In the genomic region with DNA sequence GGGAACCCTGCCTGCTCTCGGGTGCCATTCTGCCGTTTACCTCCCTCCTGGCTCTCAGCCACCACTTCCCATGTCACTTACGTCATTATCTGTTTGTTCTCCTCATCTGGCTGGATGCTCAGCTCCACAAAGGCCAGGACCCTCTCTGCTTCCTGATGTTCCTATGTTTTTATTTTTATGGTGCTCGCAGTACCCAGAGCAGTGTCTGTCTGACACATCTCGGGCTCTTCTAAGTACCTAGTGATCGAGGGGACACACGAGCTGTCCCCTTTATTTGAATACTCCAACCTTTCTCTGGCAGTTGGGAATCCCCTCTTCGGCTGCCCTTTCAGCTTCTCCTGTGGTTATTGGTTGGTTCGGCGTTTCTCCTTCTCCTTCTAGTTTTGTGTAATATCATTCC, we compare ENCODE assay signal across 43 mouse cellular contexts. TPM values are rescaled to one million over a fixed set of nuclear protein-coding genes. Genes with fewer than 3 reads are reported as not detected.
"Had no signal": no experiment of that assay in that cellular context is flagged by ENCODE, and none has a peak within 500 bp of the region (broad histone marks: within the 10 kb centered on the region; RNA-seq: fewer than 3 reads in every experiment).

No protein-coding gene starts in this region.

- DNase-seq: gastrocnemius, postnatal 14 days; gastrocnemius, postnatal 36 days; heart, adult 11 months; heart, adult 2 months; heart, postnatal 4 days; kidney, adult 11 months; kidney, adult 2 months; kidney, adult 9 months; kidney, postnatal 14 days; kidney, postnatal 36 days; layer of hippocampus, adult 9-11 months; layer of hippocampus, postnatal 36 days; left cerebral cortex, postnatal 4 days had no signal

- H3K27me3 ChIP-seq: heart, embryonic 15.5 days; hindbrain, embryonic 12.5 days; limb, embryonic 13.5 days; liver, embryonic 12.5 days had no signal

- H3K4me3 ChIP-seq: heart, adult 2 months; heart, embryonic 13.5 days; heart, embryonic 15.5 days; hindbrain, embryonic 10.5 days; hindbrain, embryonic 12.5 days; kidney, embryonic 15.5 days; limb, embryonic 13.5 days; limb, embryonic 15.5 days; liver, embryonic 12.5 days had no signal

- H3K4me1 ChIP-seq: heart, embryonic 15.5 days; hindbrain, embryonic 12.5 days; limb, embryonic 13.5 days; limb, embryonic 15.5 days; liver, embryonic 12.5 days had no signal

- H3K4me2 ChIP-seq: heart, embryonic 11.5 days; heart, embryonic 13.5 days; heart, embryonic 15.5 days; hindbrain, embryonic 12.5 days; hindbrain, embryonic 14.5 days; kidney, embryonic 15.5 days; limb, embryonic 13.5 days; limb, embryonic 15.5 days; liver, embryonic 12.5 days had no signal

- ATAC-seq: hindbrain, embryonic 16.5 days; intestine, embryonic 16.5 days; liver, embryonic 12.5 days had no signal

- H3K27ac ChIP-seq: heart, adult 2 months; heart, embryonic 13.5 days; heart, embryonic 15.5 days; hindbrain, embryonic 10.5 days; hindbrain, embryonic 12.5 days; hindbrain, embryonic 14.5 days; kidney, embryonic 15.5 days; kidney, postnatal 0 days; limb, embryonic 13.5 days; limb, embryonic 15.5 days; liver, embryonic 12.5 days had no signal

- H3K9me3 ChIP-seq: heart, embryonic 13.5 days; heart, embryonic 15.5 days; hindbrain, embryonic 10.5 days; hindbrain, embryonic 12.5 days; kidney, embryonic 15.5 days; limb, embryonic 13.5 days; limb, embryonic 15.5 days; liver, embryonic 12.5 days had no signal

- H3K36me3 ChIP-seq: heart, embryonic 13.5 days; heart, embryonic 15.5 days; hindbrain, embryonic 10.5 days; hindbrain, embryonic 12.5 days; kidney, embryonic 15.5 days; limb, embryonic 13.5 days; limb, embryonic 15.5 days; liver, embryonic 12.5 days had no signal

- H3K9ac ChIP-seq: heart, embryonic 13.5 days; heart, embryonic 15.5 days; hindbrain, embryonic 12.5 days; hindbrain, embryonic 14.5 days; kidney, embryonic 15.5 days; limb, embryonic 13.5 days; limb, embryonic 15.5 days; liver, embryonic 12.5 days had no signal

RNA-seq across cellular contexts. Expression of gene AL607142.1, which starts 6.0 kb away (rescaled TPM):
- total RNA-seq: gastrocnemius, adult 18-20 months; gastrocnemius, adult 8-10 months; gastrocnemius, postnatal 14 days; gastrocnemius, postnatal 36 days; heart, adult 2 months; heart, postnatal 25 days; heart, postnatal 4 days; layer of hippocampus, adult 18-20 months; layer of hippocampus, adult 8-10 months; layer of hippocampus, postnatal 14 days; layer of hippocampus, postnatal 36 days; left cerebral cortex, adult 18-20 months; left cerebral cortex, adult 8-10 months; left cerebral cortex, postnatal 10 days; left cerebral cortex, postnatal 25 days; left cerebral cortex, postnatal 4 days; liver, adult 2 months had no signal
- polyA plus RNA-seq: frontal cortex, adult 2 months; gonadal fat pad, adult 2 months; heart, adult 2 months; heart, embryonic 11.5 days; heart, embryonic 13.5 days; heart, embryonic 15.5 days; heart, postnatal 0 days; hindbrain, embryonic 10.5 days; hindbrain, embryonic 12.5 days; hindbrain, embryonic 14.5 days; hindbrain, embryonic 16.5 days; intestine, embryonic 14.5 days; intestine, embryonic 16.5 days; kidney, adult 2 months; kidney, embryonic 15.5 days; kidney, postnatal 0 days; large intestine, adult 2 months; limb, embryonic 11.5 days; limb, embryonic 13.5 days; limb, embryonic 15.5 days; liver, adult 2 months; liver, embryonic 12.5 days had no signal
